Mouse (Mus musculus) bone marrow, adult 2 months (tissue): ENCODE data around the gene Ankrd11.

Source experiments
- CTCF ChIP-seq: fragments of 200-500 bp; IDR thresholded peaks from 2 replicates; pipeline ENCODE4 v1.5.1; 2011; ENCODE audit warnings: low read length, control low read depth; ENCODE audit not compliant: control insufficient read depth, insufficient read depth
- POLR2A ChIP-seq: fragments of 200-500 bp; IDR thresholded peaks from 2 replicates; pipeline ENCODE4 v1.6.1; 2011; ENCODE audit warnings: low read depth, mild to moderate bottlenecking, control low read depth, low read length, borderline replicate concordance; ENCODE audit not compliant: control insufficient read depth

DNA sequence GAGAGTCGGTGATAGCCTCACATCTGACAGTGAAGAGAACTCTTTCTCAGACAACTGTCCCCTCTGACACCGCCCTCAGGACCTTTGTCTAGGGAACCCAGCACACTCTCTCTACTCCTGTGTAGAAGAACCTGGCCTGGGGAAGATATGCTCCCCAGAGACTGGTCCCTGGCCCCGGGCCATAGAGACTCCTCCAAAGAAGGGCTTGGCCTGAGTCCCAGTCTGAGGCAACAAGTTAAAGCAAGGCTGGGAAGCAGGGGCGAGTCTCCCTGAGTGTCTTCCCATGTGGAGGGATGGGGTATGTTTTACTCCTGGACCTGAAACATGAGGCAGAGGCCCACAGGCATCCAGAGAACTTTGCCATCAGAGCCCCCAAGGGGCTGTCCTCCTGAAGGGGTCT lies 196.4 kb downstream of the Ankrd11 start:
- TF ChIP-seq POLR2A: no peak
- TF ChIP-seq CTCF: no peak
